Mouse (Mus musculus) bone marrow, adult 2 months (tissue): ENCODE data around the gene Tspan18.

ENCODE experiments used
- CTCF ChIP-seq: fragments of 200-500 bp; IDR thresholded peaks from 2 replicates; pipeline ENCODE4 v1.5.1; 2011; ENCODE audit warnings: low read length, control low read depth; ENCODE audit not compliant: control insufficient read depth, insufficient read depth
- POLR2A ChIP-seq: fragments of 200-500 bp; IDR thresholded peaks from 2 replicates; pipeline ENCODE4 v1.6.1; 2011; ENCODE audit warnings: low read depth, mild to moderate bottlenecking, control low read depth, low read length, borderline replicate concordance; ENCODE audit not compliant: control insufficient read depth

DNA sequence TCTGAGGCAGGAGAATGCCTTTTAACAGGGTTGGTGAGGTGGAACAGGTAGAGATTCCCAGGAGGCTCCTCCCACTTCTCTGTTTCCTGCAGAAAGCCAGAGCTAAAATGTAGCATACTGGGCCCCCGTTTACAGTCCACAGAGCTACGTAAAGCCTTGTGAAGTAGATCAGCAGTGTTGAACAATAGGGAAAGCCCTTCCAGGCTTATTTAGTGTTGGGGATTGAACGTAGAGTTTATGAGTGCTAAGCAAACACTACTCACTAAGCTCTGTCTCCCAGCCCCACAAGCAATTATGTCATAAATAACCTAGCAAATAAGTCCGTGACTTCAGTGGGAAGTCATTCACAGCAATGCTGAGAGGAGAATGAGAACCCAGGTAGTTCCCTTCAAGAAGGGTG is 76.7 kb downstream of the Tspan18 start:
- no peak for TF ChIP-seq POLR2A
- TF ChIP-seq CTCF = no peak
